Mouse (Mus musculus): ENCODE data around the gene Ajm1. TPM values are rescaled to one million over a fixed set of nuclear protein-coding genes. Genes with fewer than 3 reads are reported as not detected.

Ajm1 gene
- polyA plus RNA-seq, 1 experiment from 2014 or later, result 2.9 TPM

DNA sequence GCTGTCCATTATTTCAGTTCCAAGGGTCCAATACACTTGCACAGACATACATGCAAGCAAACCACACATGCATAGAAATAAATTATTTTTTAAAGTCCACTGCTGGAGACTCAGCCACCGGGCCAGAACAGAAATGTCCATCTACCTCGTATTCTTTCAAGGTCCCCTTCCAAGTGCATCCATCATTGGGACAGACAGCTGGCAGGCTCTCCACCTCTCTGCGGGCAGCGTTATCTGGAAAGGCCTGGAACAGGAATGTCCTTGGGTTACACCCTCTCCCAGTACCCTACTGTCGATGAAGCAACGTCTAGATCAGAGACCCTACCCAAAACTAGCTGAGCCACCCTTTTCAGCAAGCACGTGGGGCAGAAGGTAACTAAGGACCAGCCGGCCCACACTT, 45.0 kb downstream of the Ajm1 start:
- H3K36me3 ChIP-seq, result peaks cover 22% of the 10 kb centered on the region
- 84% methylated on average over 8 of the region's 8 CpGs for WGBS
- H3K9me3 ChIP-seq, result no peaks in the 10 kb centered on the region
- H3K4me1 ChIP-seq (replicated peaks), result 0 out of 2 replicates have a peak, but pooled peaks cover under 1% of the 10 kb centered on the region
- no peak overlapping the region for H3K9ac ChIP-seq
- no peak overlapping the region for H3K27ac ChIP-seq
- H3K4me2 ChIP-seq (replicated peaks), result no peak overlapping the region
- no peak overlapping the region for H3K4me3 ChIP-seq (replicated peaks)
- no peak for ATAC-seq
- H3K27me3 ChIP-seq (replicated peaks), result no peaks in the 10 kb centered on the region

- peaks cover 29% of the 10 kb centered on the region for H3K36me3 ChIP-seq
These were observed 46.7 kb downstream of the Ajm1 start for GRCm38 (mm10) chr2:25534866-25535182.

GRCm38 (mm10) chr2:25534178-25534865, 47.2 kb downstream of the Ajm1 start:
- Histone ChIP-seq H3K27me3 (replicated peaks) (no peaks in the 10 kb centered on the region), H3K9ac (no peak overlapping the region), H3K9me3 (no peaks in the 10 kb centered on the region), H3K4me3 (replicated peaks) (no peak overlapping the region), H3K27ac (no peak overlapping the region), H3K36me3 (peaks cover 30% of the 10 kb centered on the region), H3K4me2 (replicated peaks) (no peak overlapping the region), H3K4me1 (replicated peaks) (no peaks in the 10 kb centered on the region)
- ATAC-seq, result no peak
- WGBS, result 87% methylated on average over 3 of the region's 3 CpGs

More at GRCm38 (mm10) chr2:25534866-25535182, 46.7 kb downstream of the Ajm1 start:
- H3K27ac ChIP-seq, result no peak overlapping the region
- no peak for ATAC-seq
- H3K4me3 ChIP-seq (replicated peaks), result no peak overlapping the region
- H3K9ac ChIP-seq, result no peak overlapping the region
- no peaks in the 10 kb centered on the region for H3K27me3 ChIP-seq (replicated peaks)
- H3K4me2 ChIP-seq (replicated peaks), result no peak overlapping the region
- 89% methylated on average over 2 of the region's 2 CpGs for WGBS
- no peaks in the 10 kb centered on the region for H3K4me1 ChIP-seq (replicated peaks)
- no peaks in the 10 kb centered on the region for H3K9me3 ChIP-seq

- no peak overlapping the region for H3K27ac ChIP-seq
- no peak for ATAC-seq
- H3K9me3 ChIP-seq, result no peaks in the 10 kb centered on the region
- H3K4me1 ChIP-seq (replicated peaks), result no peaks in the 10 kb centered on the region
- H3K9ac ChIP-seq, result no peak overlapping the region
- H3K4me3 ChIP-seq (replicated peaks), result no peak overlapping the region
- 88% methylated on average over 2 of the region's 2 CpGs for WGBS
- peaks cover 34% of the 10 kb centered on the region for H3K36me3 ChIP-seq
- no peaks in the 10 kb centered on the region for H3K27me3 ChIP-seq (replicated peaks)
- H3K4me2 ChIP-seq (replicated peaks), result no peak overlapping the region
These were observed 47.9 kb downstream of the Ajm1 start for GRCm38 (mm10) chr2:25533707-25534106.

DNA sequence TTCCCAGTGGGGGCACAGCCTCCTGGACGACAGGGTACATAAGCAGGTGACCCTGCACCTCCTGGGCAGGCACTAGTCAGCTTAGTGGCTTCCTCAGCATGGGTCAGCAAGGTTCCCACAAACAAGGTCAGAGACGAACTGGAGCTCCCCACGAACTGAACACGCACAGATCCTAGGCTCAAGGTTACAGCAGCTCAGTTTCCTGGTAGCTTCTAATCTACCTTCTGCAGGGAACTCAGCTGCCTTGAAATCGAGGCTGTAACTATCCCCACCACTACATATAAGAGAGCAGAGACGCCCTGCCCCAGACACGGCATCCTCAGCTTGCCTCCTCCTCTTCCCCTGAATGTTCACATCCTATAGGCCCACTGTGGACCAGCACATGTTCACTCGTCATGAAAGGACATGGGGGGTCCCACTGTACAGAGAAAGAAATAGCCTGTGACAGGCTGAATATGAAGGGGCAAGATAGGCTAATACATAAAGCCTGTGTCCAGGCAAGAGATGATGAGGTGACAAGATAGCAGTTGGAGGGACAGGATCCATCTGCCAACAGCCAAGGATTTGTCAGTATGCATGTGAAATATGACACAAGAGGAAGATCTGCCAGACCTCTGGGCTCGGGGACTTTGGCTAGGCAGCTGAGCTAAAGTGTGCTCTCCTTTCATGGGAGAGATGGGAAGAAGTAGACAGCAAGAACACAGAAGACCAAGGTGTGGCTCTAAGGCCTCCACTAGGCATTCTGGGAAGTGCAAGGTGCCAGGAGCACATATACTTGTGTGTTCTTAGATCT, 54.9 kb downstream of the Ajm1 start:
- Histone ChIP-seq H3K4me2 (replicated peaks) (no peak overlapping the region), H3K9me3 (no peaks in the 10 kb centered on the region), H3K4me3 (replicated peaks) (no peak overlapping the region), H3K9ac (no peak overlapping the region), H3K36me3 (peaks cover 66% of the 10 kb centered on the region), H3K4me1 (replicated peaks) (no peaks in the 10 kb centered on the region), H3K27ac (no peak overlapping the region), H3K27me3 (replicated peaks) (no peaks in the 10 kb centered on the region)
- 88% methylated on average over 9 of the region's 9 CpGs for WGBS
- no peak for ATAC-seq

Other genes starting within 250 kb of the Ajm1 start
- gene Man1b1, start 249.4 kb downstream of the Ajm1 start, polyA plus RNA-seq (2015; fragmentation: Nextera tagmentation; extraction: Ambion mirVana), result 40.2 and 40.8 TPM in 2 replicates
- gene Dpp7, start 225.4 kb downstream of the Ajm1 start, polyA plus RNA-seq (2015; fragmentation: Nextera tagmentation; extraction: Ambion mirVana), result 46.0 and 48.6 TPM in 2 replicates
- gene Uap1l1, start 216.1 kb downstream of the Ajm1 start, polyA plus RNA-seq (2015; fragmentation: Nextera tagmentation; extraction: Ambion mirVana), result 105 and 122 TPM in 2 replicates
- gene Sapcd2, start 209.4 kb downstream of the Ajm1 start, polyA plus RNA-seq (2015; fragmentation: Nextera tagmentation; extraction: Ambion mirVana), result 46.8 and 48.8 TPM in 2 replicates
- 12.1 and 15.6 TPM in 2 replicates for gene Entpd2, start 185.9 kb downstream of the Ajm1 start, polyA plus RNA-seq (2015; fragmentation: Nextera tagmentation; extraction: Ambion mirVana)
- 40.9 and 48.2 TPM in 2 replicates for gene Npdc1, start 182.4 kb downstream of the Ajm1 start, polyA plus RNA-seq (2015; fragmentation: Nextera tagmentation; extraction: Ambion mirVana)
- gene Fut7, start 158.5 kb downstream of the Ajm1 start, polyA plus RNA-seq (2015; fragmentation: Nextera tagmentation; extraction: Ambion mirVana), result 0.18 TPM in 1 of 2 replicates, not detected in the other
- gene Abca2, start 153.1 kb downstream of the Ajm1 start, polyA plus RNA-seq (2015; fragmentation: Nextera tagmentation; extraction: Ambion mirVana), result 2.8 and 3.7 TPM in 2 replicates
- 2.2 and 3.0 TPM in 2 replicates for gene Clic3, start 124.9 kb downstream of the Ajm1 start, polyA plus RNA-seq (2015; fragmentation: Nextera tagmentation; extraction: Ambion mirVana)
- gene Paxx, start 120.7 kb downstream of the Ajm1 start, polyA plus RNA-seq (2015; fragmentation: Nextera tagmentation; extraction: Ambion mirVana), result 28.0 and 33.2 TPM in 2 replicates
- gene Ptgds, start 111.7 kb downstream of the Ajm1 start, polyA plus RNA-seq (2015; fragmentation: Nextera tagmentation; extraction: Ambion mirVana), result 4.6 and 5.8 TPM in 2 replicates
- gene Lcn12, start 87.8 kb downstream of the Ajm1 start, polyA plus RNA-seq (2015; fragmentation: Nextera tagmentation; extraction: Ambion mirVana), result not detected in 2 replicates
- gene Fbxw5, start 81.0 kb downstream of the Ajm1 start, polyA plus RNA-seq (2015; fragmentation: Nextera tagmentation; extraction: Ambion mirVana), result 57.5 and 65.2 TPM in 2 replicates
- 5.4 and 8.3 TPM in 2 replicates for gene C8g, start 80.0 kb downstream of the Ajm1 start, polyA plus RNA-seq (2015; fragmentation: Nextera tagmentation; extraction: Ambion mirVana)
- gene Traf2, start 34.8 kb downstream of the Ajm1 start, polyA plus RNA-seq (2015; fragmentation: Nextera tagmentation; extraction: Ambion mirVana), result 26.7 and 32.4 TPM in 2 replicates
- 339 and 367 TPM in 2 replicates for gene Edf1, start 23.9 kb downstream of the Ajm1 start, polyA plus RNA-seq (2015; fragmentation: Nextera tagmentation; extraction: Ambion mirVana)
- 297 and 389 TPM in 2 replicates for gene Mamdc4, start 6.9 kb downstream of the Ajm1 start, polyA plus RNA-seq (2015; fragmentation: Nextera tagmentation; extraction: Ambion mirVana)
- 163 and 190 TPM in 2 replicates for gene Phpt1, start 6.5 kb downstream of the Ajm1 start, polyA plus RNA-seq (2015; fragmentation: Nextera tagmentation; extraction: Ambion mirVana)
- gene Rabl6, start 26.8 kb upstream of the Ajm1 start, polyA plus RNA-seq (2015; fragmentation: Nextera tagmentation; extraction: Ambion mirVana), result 65.5 and 69.7 TPM in 2 replicates
- 0.13 and 0.16 TPM in 2 replicates for gene Ccdc183, start 35.9 kb upstream of the Ajm1 start, polyA plus RNA-seq (2015; fragmentation: Nextera tagmentation; extraction: Ambion mirVana)
- gene Tmem141, start 40.2 kb upstream of the Ajm1 start, polyA plus RNA-seq (2015; fragmentation: Nextera tagmentation; extraction: Ambion mirVana), result 22.2 and 23.8 TPM in 2 replicates
- 3.5 and 4.7 TPM in 2 replicates for gene Fcna, start 46.3 kb upstream of the Ajm1 start, polyA plus RNA-seq (2015; fragmentation: Nextera tagmentation; extraction: Ambion mirVana)
- gene Lcn8, start 71.4 kb upstream of the Ajm1 start, polyA plus RNA-seq (2015; fragmentation: Nextera tagmentation; extraction: Ambion mirVana), result not detected in 2 replicates
- not detected in 2 replicates for gene Lcn5, start 76.2 kb upstream of the Ajm1 start, polyA plus RNA-seq (2015; fragmentation: Nextera tagmentation; extraction: Ambion mirVana)
- not detected in 2 replicates for gene Lcn6, start 95.0 kb upstream of the Ajm1 start, polyA plus RNA-seq (2015; fragmentation: Nextera tagmentation; extraction: Ambion mirVana)
- not detected in 2 replicates for gene Lcn10, start 101.0 kb upstream of the Ajm1 start, polyA plus RNA-seq (2015; fragmentation: Nextera tagmentation; extraction: Ambion mirVana)
- not detected in 2 replicates for gene Obp2a, start 118.3 kb upstream of the Ajm1 start, polyA plus RNA-seq (2015; fragmentation: Nextera tagmentation; extraction: Ambion mirVana)
- gene Bmyc, start 125.0 kb upstream of the Ajm1 start, polyA plus RNA-seq (2015; fragmentation: Nextera tagmentation; extraction: Ambion mirVana), result 87.2 and 98.7 TPM in 2 replicates
- gene Obp2b, start 155.3 kb upstream of the Ajm1 start, polyA plus RNA-seq (2015; fragmentation: Nextera tagmentation; extraction: Ambion mirVana), result not detected in 2 replicates
- not detected in 2 replicates for gene Lcn3, start 183.8 kb upstream of the Ajm1 start, polyA plus RNA-seq (2015; fragmentation: Nextera tagmentation; extraction: Ambion mirVana)
- gene Lcn11, start 195.3 kb upstream of the Ajm1 start, polyA plus RNA-seq (2015; fragmentation: Nextera tagmentation; extraction: Ambion mirVana), result not detected in 2 replicates
- gene Gm13539, start 200.5 kb upstream of the Ajm1 start, polyA plus RNA-seq (2015; fragmentation: Nextera tagmentation; extraction: Ambion mirVana), result not detected in 2 replicates
- not detected in 2 replicates for gene Glt6d1, start 234.1 kb upstream of the Ajm1 start, polyA plus RNA-seq (2015; fragmentation: Nextera tagmentation; extraction: Ambion mirVana)
- gene Lcn9, start 241.4 kb upstream of the Ajm1 start, polyA plus RNA-seq (2015; fragmentation: Nextera tagmentation; extraction: Ambion mirVana), result not detected in 2 replicates